Mouse (Mus musculus) heart, embryonic 10.5 days (tissue): ENCODE data around the gene Ncdn. TPM values are rescaled to one million over a fixed set of nuclear protein-coding genes. Genes with fewer than 3 reads are reported as not detected.

ENCODE experiments used
- DNase-seq: peaks from one replicate; pipeline ENCODE4 v3.0.0-alpha.2; 2017; ENCODE audit warnings: low spot score
- H3K27ac ChIP-seq: fragments of 300-500 bp; sonication (generic); 2 replicates; pipeline ENCODE4 v1.5.1; 2016; ENCODE audit warnings: mild to moderate bottlenecking
- H3K27me3 ChIP-seq: fragments of 300-500 bp; sonication (generic); 2 replicates; pipeline ENCODE4 v1.6.1; 2016; ENCODE audit warnings: mild to moderate bottlenecking; ENCODE audit not compliant: poor library complexity, insufficient read depth, severe bottlenecking
- H3K36me3 ChIP-seq: fragments of 300-500 bp; sonication (generic); 2 replicates; pipeline ENCODE4 v1.6.1; 2016; ENCODE audit warnings: mild to moderate bottlenecking, moderate library complexity
- H3K4me1 ChIP-seq: fragments of 300-500 bp; sonication (generic); 2 replicates; pipeline ENCODE4 v1.6.1; 2016; ENCODE audit warnings: mild to moderate bottlenecking
- H3K4me3 ChIP-seq: fragments of 300-500 bp; sonication (generic); 2 replicates; pipeline ENCODE4 v1.5.1; 2016; ENCODE audit warnings: mild to moderate bottlenecking, moderate library complexity
- H3K9me3 ChIP-seq: fragments of 300-500 bp; sonication (generic); 2 replicates; pipeline ENCODE4 v1.6.1; 2016; ENCODE audit warnings: mild to moderate bottlenecking, moderate library complexity
- WGBS: fragments of 180-500 bp; shearing (Covaris S2); methylation state at CpG from one replicate; pipeline ENCODE4 v1.1.7; 2016; 5-methylcytosine and 5-hydroxymethylcytosine counted together
- polyA plus RNA-seq: library from polyadenylated mRNA; unstranded; fragments of >200 nt; fragmentation: Nextera tagmentation; extraction: Ambion mirVana; gene quantifications from 2 replicates; pipeline ENCODE4 v1.2.1, GENCODE M21; 2016

Gene Ncdn
- polyA plus RNA-seq, 1 experiment from 2014 or later: 27.0 TPM

DNA sequence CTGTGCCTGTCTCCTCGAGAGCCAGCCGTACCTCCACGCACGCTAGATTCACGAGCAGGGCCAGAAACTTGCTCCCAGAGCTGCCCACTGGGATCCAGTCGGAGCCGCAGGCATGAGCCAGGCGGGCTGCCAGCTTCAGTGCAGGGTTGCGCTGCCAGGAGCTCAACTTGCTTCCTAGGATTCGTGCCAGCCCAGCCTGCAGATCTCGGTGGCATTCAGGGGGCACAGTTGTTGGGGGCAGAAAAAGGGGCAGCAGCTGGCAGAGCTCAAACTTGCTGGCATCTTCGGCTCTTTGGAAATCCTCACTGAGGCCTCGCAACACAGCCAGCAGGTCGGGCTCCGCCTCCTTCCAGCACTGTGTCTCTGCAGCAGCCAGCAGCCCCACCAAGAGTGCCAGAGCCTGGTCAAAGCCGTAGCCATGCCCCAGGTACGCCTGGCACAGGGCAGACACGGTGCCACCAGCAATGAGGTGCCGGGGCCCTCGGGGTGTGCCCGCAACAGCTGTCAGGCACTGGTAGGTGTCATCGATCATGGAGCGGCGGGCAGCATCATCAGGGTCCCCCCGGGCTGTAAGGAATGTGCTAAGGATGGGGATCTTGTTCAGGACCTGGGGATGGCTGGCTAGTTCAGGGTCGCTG, 3.1 kb downstream of the Ncdn start:
- H3K27ac ChIP-seq: no peak overlapping the region
- no peak for DNase-seq
- no peaks in the 10 kb centered on the region for H3K27me3 ChIP-seq
- no peak overlapping the region for H3K4me3 ChIP-seq
- peaks cover 55% of the 10 kb centered on the region for H3K36me3 ChIP-seq
- peaks cover 48% of the 10 kb centered on the region for H3K4me1 ChIP-seq
- 89% methylated on average over 26 of the region's 26 CpGs for WGBS
- H3K9me3 ChIP-seq: no peaks in the 10 kb centered on the region

DNA sequence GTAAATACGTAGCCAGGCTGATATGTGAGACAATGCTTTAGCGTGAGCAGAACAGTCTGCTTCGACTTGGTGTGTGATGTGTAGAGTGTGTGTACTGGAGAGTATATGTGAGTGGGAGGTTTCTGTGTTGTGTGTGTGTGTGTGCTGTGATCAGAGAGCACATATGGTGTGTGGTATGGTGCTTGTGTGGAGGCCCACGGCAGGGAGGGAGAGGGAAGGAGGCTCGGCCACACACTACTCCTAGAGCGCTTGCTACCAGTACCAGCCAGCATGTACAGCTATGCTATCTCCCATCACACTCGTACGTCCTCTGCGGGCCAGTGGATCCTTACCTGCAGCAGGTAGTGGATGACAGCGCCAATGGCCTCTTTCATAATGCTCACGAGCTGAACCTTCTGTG, 3.7 kb downstream of the Ncdn start:
- DNase-seq: no peak
- H3K36me3 ChIP-seq: peaks cover 61% of the 10 kb centered on the region
- peaks cover 6% of the 10 kb centered on the region for H3K27me3 ChIP-seq
- no peak overlapping the region for H3K4me3 ChIP-seq
- 87% methylated on average over 11 of the region's 11 CpGs for WGBS
- H3K4me1 ChIP-seq: peaks cover 42% of the 10 kb centered on the region
- no peak overlapping the region for H3K27ac ChIP-seq
- H3K9me3 ChIP-seq: no peaks in the 10 kb centered on the region

DNA sequence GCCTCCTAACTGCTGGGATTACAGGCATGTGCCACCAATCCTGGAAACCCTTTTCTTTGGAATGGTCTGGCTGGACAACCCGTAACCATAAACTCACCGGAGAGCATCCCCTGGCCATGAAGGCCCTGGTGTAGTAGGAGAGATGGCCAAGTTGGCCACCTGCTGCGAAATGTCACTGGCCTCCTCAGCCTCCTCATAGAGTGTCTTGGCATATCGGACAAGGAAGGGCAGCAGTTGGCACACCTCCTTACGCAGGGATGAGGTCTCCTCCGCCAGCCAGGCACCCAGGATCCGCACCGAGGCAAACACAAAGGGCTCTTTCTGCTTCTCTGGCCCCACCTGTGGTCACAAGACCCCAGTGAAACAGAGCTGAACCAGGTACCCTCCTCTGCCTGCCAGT, 4.9 kb downstream of the Ncdn start:
- no peak overlapping the region for H3K27ac ChIP-seq
- peaks cover 15% of the 10 kb centered on the region for H3K27me3 ChIP-seq
- WGBS: 95% methylated on average over 8 of the region's 8 CpGs
- no peak overlapping the region for H3K4me3 ChIP-seq
- H3K4me1 ChIP-seq: peaks cover 49% of the 10 kb centered on the region
- peaks cover 68% of the 10 kb centered on the region for H3K36me3 ChIP-seq
- DNase-seq: no peak
- no peaks in the 10 kb centered on the region for H3K9me3 ChIP-seq

DNA sequence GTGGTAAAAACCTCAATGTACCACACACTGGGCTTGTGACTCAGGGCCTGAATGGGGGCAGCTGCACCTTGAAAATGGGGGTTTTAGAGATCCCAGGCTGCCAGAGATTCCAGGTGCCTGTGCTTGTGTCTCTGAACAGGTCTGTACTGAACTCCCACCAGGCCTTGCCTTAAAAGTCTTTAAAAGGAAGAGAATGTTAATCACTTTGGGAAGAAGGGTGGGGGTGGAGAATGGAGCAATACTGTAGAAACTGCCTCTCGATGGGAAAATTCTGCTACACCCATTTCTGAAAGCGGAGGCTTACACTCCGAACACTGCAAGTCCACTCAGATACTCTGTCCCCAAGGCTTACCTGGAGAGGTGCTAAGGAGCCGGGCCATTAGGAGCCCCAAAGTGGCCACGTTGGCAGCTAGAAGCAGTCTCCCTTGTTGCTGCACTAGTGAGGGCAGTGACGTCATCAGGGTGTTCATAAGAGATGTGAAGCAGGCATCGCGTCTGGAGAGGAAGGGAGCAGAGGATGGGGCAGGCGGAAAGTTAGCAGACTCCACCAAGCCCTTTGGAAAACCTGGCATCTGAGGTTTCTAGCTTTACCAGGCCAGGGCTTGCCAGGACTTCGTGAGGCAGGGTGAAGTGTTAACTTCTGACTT, 6.9 kb downstream of the Ncdn start:
- Histone ChIP-seq H3K9me3 (no peaks in the 10 kb centered on the region), H3K27me3 (peaks cover 17% of the 10 kb centered on the region), H3K4me3 (no peak overlapping the region), H3K27ac (no peak overlapping the region), H3K36me3 (peaks cover 68% of the 10 kb centered on the region), H3K4me1 (peaks cover 45% of the 10 kb centered on the region)
- 72% methylated on average over 10 of the region's 10 CpGs for WGBS
- DNase-seq: no peak

DNA sequence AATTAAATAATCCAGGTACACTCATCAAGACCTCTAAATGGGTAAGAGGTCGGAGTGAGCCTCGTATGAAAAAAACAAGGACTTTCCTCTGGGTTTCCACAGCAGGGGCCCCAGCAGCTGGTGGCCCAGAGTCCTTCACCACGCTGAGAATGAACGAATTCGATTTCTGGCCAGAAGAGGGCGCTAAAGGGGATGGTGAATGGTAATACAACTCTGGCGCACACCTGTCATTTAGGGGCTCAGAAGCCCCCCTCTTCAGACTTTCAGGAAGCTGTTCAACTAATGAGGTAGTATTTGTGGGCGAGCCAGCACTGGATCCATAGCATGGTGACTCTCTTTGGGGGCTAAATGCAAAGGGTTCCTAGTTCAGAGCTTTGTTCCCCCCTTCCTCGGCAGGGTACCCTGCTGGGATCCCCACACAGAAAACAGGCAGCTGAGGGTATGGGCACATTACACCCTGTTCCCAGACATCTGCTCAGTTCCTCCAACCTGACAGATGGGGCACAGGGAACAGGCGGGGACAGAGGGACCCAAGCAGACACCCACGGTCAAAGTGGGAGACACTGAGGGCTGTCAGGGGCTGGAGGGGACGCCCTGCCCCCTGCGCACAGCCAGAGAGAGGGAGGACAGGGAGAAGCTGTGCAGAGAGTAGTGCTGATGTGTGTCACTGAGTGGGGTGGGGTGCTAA, 7.6 kb downstream of the Ncdn start:
- Histone ChIP-seq H3K4me1 (peaks cover 38% of the 10 kb centered on the region), H3K36me3 (peaks cover 65% of the 10 kb centered on the region), H3K27ac (no peak overlapping the region), H3K4me3 (no peak overlapping the region), H3K27me3 (peaks cover 17% of the 10 kb centered on the region), H3K9me3 (no peaks in the 10 kb centered on the region)
- DNase-seq: no peak
- WGBS: 43% methylated on average over 13 of the region's 13 CpGs

DNA sequence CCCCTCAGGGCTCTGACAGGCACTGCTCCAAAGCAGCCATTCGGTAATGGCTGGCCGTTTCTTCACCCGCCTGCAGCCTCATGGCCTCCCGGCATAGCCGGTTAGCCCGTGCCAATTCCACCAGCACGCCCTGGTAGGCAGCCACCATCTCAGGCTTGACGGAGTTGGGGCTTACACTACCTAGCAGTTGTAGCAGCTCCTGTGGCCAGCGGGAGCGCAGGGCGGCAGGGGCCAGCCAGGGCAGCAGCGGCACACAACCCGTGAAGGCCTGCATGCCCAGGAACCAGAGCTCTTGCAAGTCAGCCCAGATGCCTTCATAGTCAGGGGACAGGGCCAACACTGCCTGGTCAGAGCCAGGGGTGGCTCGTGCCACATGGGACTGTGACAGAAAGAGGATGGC, 8.4 kb downstream of the Ncdn start:
- 82% methylated on average over 14 of the region's 14 CpGs for WGBS
- peaks cover 30% of the 10 kb centered on the region for H3K4me1 ChIP-seq
- no peak overlapping the region for H3K4me3 ChIP-seq
- DNase-seq: no peak
- H3K27me3 ChIP-seq: peaks cover 17% of the 10 kb centered on the region
- H3K27ac ChIP-seq: no peak overlapping the region
- H3K9me3 ChIP-seq: no peaks in the 10 kb centered on the region
- H3K36me3 ChIP-seq: peaks cover 57% of the 10 kb centered on the region

DNA sequence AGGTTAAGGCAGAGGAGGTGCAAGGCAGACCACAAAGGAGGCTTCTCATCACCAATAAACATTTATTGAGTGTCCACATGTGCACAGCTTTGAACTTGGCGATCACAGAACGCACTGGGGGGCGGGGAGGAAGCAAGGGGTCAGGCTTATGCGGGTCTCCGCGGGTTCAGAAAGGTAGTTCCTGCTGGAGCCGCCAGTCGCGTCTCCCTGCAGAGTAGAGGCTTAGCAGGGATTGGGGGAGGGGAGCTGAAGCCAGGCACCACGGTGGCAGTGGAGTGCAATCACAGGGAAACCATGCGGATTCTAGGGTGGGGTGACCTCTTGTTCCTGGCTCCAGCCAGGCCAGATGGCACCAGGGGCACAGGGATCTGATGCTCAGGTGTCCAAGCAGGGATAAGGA, 9.5 kb downstream of the Ncdn start:
- WGBS: 8% methylated on average over 11 of the region's 11 CpGs
- no peak overlapping the region for H3K4me3 ChIP-seq
- no peak for DNase-seq

DNA sequence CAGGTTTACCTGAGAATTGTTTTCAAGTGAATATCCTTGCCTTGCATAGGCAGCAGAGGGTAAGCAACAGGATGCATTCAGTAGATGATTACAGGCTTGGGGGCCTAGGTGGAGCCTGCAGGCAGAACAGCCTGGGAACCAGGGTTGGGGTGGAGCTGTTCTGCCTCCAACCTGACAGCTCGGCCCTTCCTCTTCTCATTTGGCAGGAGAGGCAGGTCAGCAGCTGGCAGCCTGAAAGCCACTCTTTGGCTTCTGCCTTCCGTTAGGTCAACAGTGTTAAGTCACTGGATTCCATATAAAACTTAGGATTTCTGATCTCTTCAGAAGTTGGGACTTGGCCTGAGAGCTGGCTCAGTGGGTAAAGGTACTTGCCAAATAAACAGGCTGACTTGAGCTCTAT, 10.3 kb downstream of the Ncdn start:
- Histone ChIP-seq H3K27me3 (peaks cover 33% of the 10 kb centered on the region), H3K9me3 (no peaks in the 10 kb centered on the region), H3K4me1 (peaks cover 23% of the 10 kb centered on the region), H3K36me3 (peaks cover 38% of the 10 kb centered on the region), H3K27ac (no peak overlapping the region), H3K4me3 (no peak overlapping the region)
- WGBS: 33% methylated on average over 2 of the region's 2 CpGs
- DNase-seq: no peak

More for the DNA sequence above, 9.5 kb downstream of the Ncdn start:
- Histone ChIP-seq H3K27ac (no peak overlapping the region), H3K9me3 (no peaks in the 10 kb centered on the region), H3K4me1 (peaks cover 23% of the 10 kb centered on the region), H3K36me3 (peaks cover 45% of the 10 kb centered on the region), H3K27me3 (peaks cover 25% of the 10 kb centered on the region)

DNA sequence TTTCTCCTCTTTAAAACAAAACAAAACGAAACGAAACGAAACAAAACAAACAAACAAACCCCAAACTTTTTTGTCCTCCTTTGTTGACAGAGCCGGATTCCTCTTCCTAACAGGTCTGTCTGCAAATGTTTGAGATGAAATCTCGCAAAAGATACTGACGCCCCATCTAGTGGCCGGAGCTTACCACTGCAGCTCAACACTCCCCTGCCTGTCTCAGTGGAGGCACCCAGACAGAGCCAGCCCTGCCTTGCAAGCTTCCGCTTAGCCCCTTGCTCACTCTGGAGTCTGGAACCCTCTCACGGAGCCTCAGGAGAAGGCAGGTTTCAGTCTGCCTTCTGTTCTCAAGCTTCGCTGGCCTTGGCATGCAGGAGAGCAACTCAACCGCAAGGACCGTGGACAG, 11.8 kb downstream of the Ncdn start:
- H3K9me3 ChIP-seq: no peaks in the 10 kb centered on the region
- H3K4me3 ChIP-seq: peak overlapping the region; percentile 31; the same call in 1 of the 2 replicates
- H3K4me1 ChIP-seq: peaks cover 20% of the 10 kb centered on the region
- H3K27ac ChIP-seq: no peak overlapping the region
- peak; percentile 87 for DNase-seq
- 6% methylated on average over 12 of the region's 12 CpGs for WGBS
- H3K27me3 ChIP-seq: peaks cover 48% of the 10 kb centered on the region
- H3K36me3 ChIP-seq: peaks cover 25% of the 10 kb centered on the region

DNA sequence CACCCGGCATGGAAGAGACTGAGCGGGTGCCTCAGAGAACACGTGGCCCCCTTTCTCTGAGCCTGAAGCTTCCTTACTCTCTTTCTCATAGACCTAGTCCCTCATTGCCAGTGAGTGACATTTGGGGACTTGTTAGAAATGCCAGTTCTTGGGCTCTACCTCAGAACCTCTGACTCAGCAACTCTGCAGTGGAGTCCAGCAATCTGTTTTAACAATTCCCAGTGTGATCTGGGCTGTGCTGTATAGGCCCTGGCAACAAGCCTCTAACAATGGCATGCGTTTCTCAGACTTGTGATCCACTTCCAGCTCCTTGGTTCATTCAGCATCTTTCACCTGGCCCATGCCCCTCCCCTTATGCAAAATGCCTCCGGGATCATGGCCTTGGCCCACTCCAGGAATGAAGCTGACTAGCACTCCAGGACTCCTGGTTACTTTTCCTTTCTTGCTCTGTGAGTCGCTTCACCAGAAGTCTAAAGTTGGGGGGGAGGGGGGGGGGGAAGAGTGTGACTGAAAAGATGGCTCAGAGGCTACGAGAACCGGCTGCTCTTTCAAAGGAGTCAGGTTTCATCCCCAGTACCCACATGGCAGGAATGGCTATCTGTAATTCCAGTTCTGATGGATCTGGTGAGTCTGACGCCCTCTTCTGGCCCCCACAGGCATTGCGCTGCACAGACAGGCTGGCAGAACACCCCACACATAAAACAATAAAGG, 13.1 kb downstream of the Ncdn start:
- peaks cover 32% of the 10 kb centered on the region for H3K4me1 ChIP-seq
- H3K36me3 ChIP-seq: peaks cover 13% of the 10 kb centered on the region
- no peak overlapping the region for H3K4me3 ChIP-seq
- peaks cover 61% of the 10 kb centered on the region for H3K27me3 ChIP-seq
- no peak for DNase-seq
- WGBS: 19% methylated on average over 10 of the region's 10 CpGs
- no peak overlapping the region for H3K27ac ChIP-seq
- no peaks in the 10 kb centered on the region for H3K9me3 ChIP-seq

DNA sequence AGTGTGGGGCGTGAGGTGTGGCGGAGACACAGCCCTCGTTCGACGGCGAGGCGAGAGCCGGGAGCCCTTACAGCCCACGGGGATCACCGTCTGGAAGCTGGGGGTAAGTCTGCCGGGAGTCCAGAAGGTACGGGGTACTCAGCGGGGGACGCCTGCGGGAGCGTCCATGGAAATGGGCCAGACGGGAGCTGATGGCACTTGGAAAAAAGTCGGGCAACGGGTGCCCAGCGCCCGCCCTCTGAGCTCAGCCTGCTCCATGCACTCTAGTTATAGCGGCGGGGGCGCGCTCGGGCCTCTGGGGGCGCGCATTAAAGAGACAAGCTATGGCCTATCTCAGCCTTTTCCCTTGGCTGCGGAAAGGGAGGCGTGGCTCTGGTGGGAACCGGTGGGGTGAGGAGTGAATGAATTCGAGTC, 17.2 kb downstream of the Ncdn start, which contains the start of gene Tfap2e:
Tfap2e (minus strand) TSS at position 240 of the 414 bp plus-strand sequence.
- Histone ChIP-seq H3K27ac (peak within 1 kb of the TSS; percentile 56; the same call in 1 of the 2 replicates), H3K9me3 (no peaks in the 10 kb centered on the region), H3K36me3 (no peaks in the 10 kb centered on the region), H3K4me3 (peak within 1 kb of the TSS; percentile 55), H3K27me3 (peaks cover 85% of the 10 kb centered on the region), H3K4me1 (peaks cover 28% of the 10 kb centered on the region)
- 2% methylated on average over 32 of the region's 32 CpGs for WGBS
- no peak for DNase-seq

DNA sequence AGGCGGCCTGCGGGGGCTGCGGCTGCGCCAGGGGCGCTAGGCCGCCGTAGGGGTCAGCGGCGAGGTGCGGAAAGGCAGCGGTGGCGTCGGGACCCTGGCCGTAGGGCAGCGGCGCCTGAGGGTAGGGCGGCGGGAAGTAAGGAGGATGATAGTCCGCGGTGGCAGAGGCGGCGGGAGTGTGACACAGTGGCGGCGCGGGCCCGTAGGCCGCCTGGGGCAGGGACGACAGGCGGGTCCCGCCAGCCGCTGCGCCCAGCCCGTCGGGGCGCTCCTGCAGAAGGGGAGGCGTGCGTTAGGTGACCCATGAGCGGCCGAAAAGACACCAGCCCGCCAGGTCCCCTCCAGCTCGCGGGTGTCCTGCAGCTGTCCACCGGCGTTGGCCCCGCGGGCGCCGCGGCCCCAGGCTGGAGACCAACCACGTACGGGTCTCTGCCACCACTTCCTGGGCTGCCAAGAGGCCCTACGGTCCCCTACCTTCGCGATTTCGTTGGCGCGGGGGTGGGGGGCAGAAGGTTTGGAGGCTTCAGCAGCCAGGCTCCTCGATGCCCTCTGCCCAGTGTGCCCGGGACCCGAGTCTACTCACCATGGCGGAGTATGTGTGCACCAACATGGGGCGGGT, 17.7 kb downstream of the Ncdn start:
- Histone ChIP-seq H3K4me3 (peak overlapping the region; percentile 55), H3K4me1 (peaks cover 28% of the 10 kb centered on the region), H3K9me3 (no peaks in the 10 kb centered on the region), H3K27ac (peak overlapping the region; percentile 56; the same call in 1 of the 2 replicates), H3K36me3 (no peaks in the 10 kb centered on the region), H3K27me3 (peaks cover 91% of the 10 kb centered on the region)
- no peak for DNase-seq
- 3% methylated on average over 55 of the region's 62 CpGs for WGBS
